Comparison of ENCODE assay signal across 8 mouse cellular contexts in genomic region chr2:130424126-130424853, GRCm38 (mm10). TPM values are rescaled to one million over a fixed set of nuclear protein-coding genes. Genes with fewer than 3 reads are reported as not detected.
DNase-seq lines count a peak whose midpoint lies in the region; ATAC-seq and TF ChIP-seq lines count a peak whose summit lies in the region.

Vps16 (plus strand) TSS chr2:130424339.
Pced1a (minus strand) TSS chr2:130424701.

- under 1% methylated on average over 58 of the region's 58 CpGs for WGBS in cerebellum, adult 2 months
- WGBS in forebrain, postnatal 0 days: 1% methylated on average over 58 of the region's 58 CpGs
- WGBS in lung, embryonic 15.5 days: under 1% methylated on average over 58 of the region's 58 CpGs

- H3K9ac ChIP-seq in MEL (ENCODE audit: control insufficient read depth, low read depth, low read length, poor library complexity, severe bottlenecking): peak within 1 kb of the TSS; percentile 92
- H3K9ac ChIP-seq in forebrain, postnatal 0 days: peak within 1 kb of the TSS; percentile 83
- peak within 1 kb of the TSS; percentile 73 for H3K9ac ChIP-seq in lung, embryonic 15.5 days

- no peak; the same call in 1 of the 2 replicates for TF ChIP-seq RAD21 in MEL (IDR thresholded peaks at IDR 0.05; ENCODE audit: low read depth, low read length)

- TF ChIP-seq EP300 in MEL (IDR thresholded peaks at IDR 0.05; ENCODE audit: low read depth in 1 of 2, low read length in 2 of 2): 0 out of 4 replicates have a peak, but pooled peaks of 1 of the 2 experiments have one; percentile 8

- peak; percentile 66 to 83; a peak in 3 of 4 replicates for TF ChIP-seq POLR2A in MEL (IDR thresholded peaks at IDR 0.05; ENCODE audit: control insufficient read depth in 1 of 2, insufficient read depth in 1 of 2, low read depth in 1 of 2, low read length in 2 of 2, poor library complexity in 1 of 2)
- TF ChIP-seq POLR2A in cerebellum, adult 2 months (IDR thresholded peaks at IDR 0.05; ENCODE audit: borderline replicate concordance, insufficient read depth, low read length): peak; percentile 85

- H3K27ac ChIP-seq in MEL (ENCODE audit: control insufficient read depth, low read depth, low read length): peak within 1 kb of the TSS; percentile 76
- H3K27ac ChIP-seq in cerebellum, adult 2 months (ENCODE audit: insufficient read depth, low read length): peak within 1 kb of the TSS; percentile 76
- peak within 1 kb of the TSS; percentile 96 for H3K27ac ChIP-seq in forebrain, postnatal 0 days (ENCODE audit: low read depth, low read length)
- H3K27ac ChIP-seq in lung, embryonic 15.5 days: peak within 1 kb of the TSS; percentile 89

- peaks cover 42% of the 10 kb centered on the region for H3K79me2 ChIP-seq in MEL (ENCODE audit: control insufficient read depth, insufficient read depth, low read length, poor library complexity)

- peak; percentile 96 for DNase-seq in MEL (ENCODE audit: low read depth, low spot score)
- peak; percentile 94 to 95 for DNase-seq in cerebellum, adult 2 months
- peak; percentile 97 for DNase-seq in forebrain, postnatal 0 days
- DNase-seq in heart, postnatal 4 days: peak; percentile 94
- DNase-seq in layer of hippocampus, adult 8-10 months (ENCODE audit: low spot score in 2 of 2): peak; percentile 88 to 92
- peak; percentile 89 for DNase-seq in ovary, adult 18-20 months (ENCODE audit: low spot score)
- DNase-seq in thymus, postnatal 0 days (ENCODE audit: low spot score): peak; percentile 92

- H3K27me3 ChIP-seq in MEL (ENCODE audit: control insufficient read depth in 1 of 2, insufficient read depth in 2 of 2, low read length in 2 of 2): no peaks in the 10 kb centered on the region
- H3K27me3 ChIP-seq in cerebellum, adult 2 months (ENCODE audit: control insufficient read depth, insufficient read depth, low read length): no peaks in the 10 kb centered on the region
- H3K27me3 ChIP-seq in forebrain, postnatal 0 days (ENCODE audit: insufficient read depth, low read length): no peaks in the 10 kb centered on the region
- H3K27me3 ChIP-seq in lung, embryonic 15.5 days: no peaks in the 10 kb centered on the region

- peak in 2 of 3 experiments; percentile 6 to 19; a peak in 3 of 6 replicates for TF ChIP-seq CTCF in MEL (IDR thresholded peaks at IDR 0.05 in 2 of 3, conservative IDR thresholded peaks at IDR 0.05 in 1 of 3; ENCODE audit: control insufficient read depth in 1 of 3, insufficient read depth in 1 of 3, low read depth in 2 of 3, low read length in 3 of 3, poor library complexity in 1 of 3, severe bottlenecking in 1 of 3)
- peak; percentile 61 for TF ChIP-seq CTCF in cerebellum, adult 2 months (IDR thresholded peaks at IDR 0.05; ENCODE audit: borderline replicate concordance, insufficient read depth, low read depth, low read length)
- TF ChIP-seq CTCF in forebrain, postnatal 0 days (IDR thresholded peaks at IDR 0.05; ENCODE audit: low read depth): peak; percentile 78

- peak within 1 kb of the TSS; percentile 96 for H3K4me2 ChIP-seq in forebrain, postnatal 0 days (ENCODE audit: low read depth)
- H3K4me2 ChIP-seq in lung, embryonic 15.5 days: peak within 1 kb of the TSS; percentile 86

- no peaks in the 10 kb centered on the region for H3K9me3 ChIP-seq in MEL (replicated peaks; ENCODE audit: insufficient read depth, low read length)
- no peaks in the 10 kb centered on the region for H3K9me3 ChIP-seq in forebrain, postnatal 0 days (ENCODE audit: low read length)
- H3K9me3 ChIP-seq in lung, embryonic 15.5 days: no peaks in the 10 kb centered on the region

- peaks cover 12 to 28% of the 10 kb centered on the region in 2 experiments for H3K4me1 ChIP-seq in MEL (ENCODE audit: control insufficient read depth in 1 of 2, insufficient read depth in 2 of 2, low read length in 2 of 2)
- H3K4me1 ChIP-seq in cerebellum, adult 2 months (ENCODE audit: control insufficient read depth, insufficient read depth, low read length): peaks cover 3% of the 10 kb centered on the region; the same call in 1 of the 2 replicates
- H3K4me1 ChIP-seq in forebrain, postnatal 0 days (ENCODE audit: insufficient read depth): peaks cover 26% of the 10 kb centered on the region
- H3K4me1 ChIP-seq in lung, embryonic 15.5 days: peaks cover 17% of the 10 kb centered on the region

- peak; percentile 96 for ATAC-seq in forebrain, postnatal 0 days
- ATAC-seq in lung, embryonic 15.5 days (ENCODE audit: borderline replicate concordance, extremely low read depth, low FRiP score, low TSS enrichment): peak; percentile 95

- H3K36me3 ChIP-seq in MEL (ENCODE audit: control insufficient read depth in 1 of 2, insufficient read depth in 2 of 2, low read length in 2 of 2): peaks cover 0 to 30% of the 10 kb centered on the region in 2 experiments; a peak in 2 of 4 replicates
- no peaks in the 10 kb centered on the region for H3K36me3 ChIP-seq in forebrain, postnatal 0 days (ENCODE audit: insufficient read depth)
- no peaks in the 10 kb centered on the region for H3K36me3 ChIP-seq in lung, embryonic 15.5 days

- H3K4me3 ChIP-seq in MEL (ENCODE audit: control insufficient read depth in 1 of 2, insufficient read depth in 1 of 2, low read depth in 2 of 2, low read length in 2 of 2): peak within 1 kb of the TSS; percentile 76 to 81
- H3K4me3 ChIP-seq in cerebellum, adult 2 months (replicated peaks; ENCODE audit: insufficient read depth, low read depth, low read length): peak within 1 kb of the TSS; percentile 78
- H3K4me3 ChIP-seq in forebrain, postnatal 0 days (ENCODE audit: low read depth, low read length): peak within 1 kb of the TSS; percentile 70
- H3K4me3 ChIP-seq in lung, embryonic 15.5 days: peak within 1 kb of the TSS; percentile 68

TF ChIP-seq in MEL, 35 proteins besides CTCF, POLR2A, EP300 and RAD21:
- TF ChIP-seq MYC (IDR thresholded peaks at IDR 0.05; ENCODE audit: low read depth, low read length) (peak; percentile 71), USF2 (IDR thresholded peaks at IDR 0.05; ENCODE audit: borderline replicate concordance in 1 of 2, insufficient read depth in 1 of 2, low read depth in 1 of 2, low read length in 2 of 2) (peak; percentile 87 to 94), ZKSCAN1 (IDR thresholded peaks at IDR 0.05; ENCODE audit: low read depth, low read length) (no peak), MAX (IDR thresholded peaks at IDR 0.05; ENCODE audit: low read length) (peak; percentile 90), MAZ (IDR thresholded peaks at IDR 0.05; ENCODE audit: low read depth, low read length) (0 out of 2 replicates have a peak, but pooled peaks have one; percentile 23), TBP (IDR thresholded peaks at IDR 0.05; ENCODE audit: low read depth, low read length) (peak; percentile 64), KAT2A (conservative IDR thresholded peaks at IDR 0.05; ENCODE audit: low read depth, low read length) (no peak; the same call in 1 of the 2 replicates), NELFE (IDR thresholded peaks at IDR 0.05; ENCODE audit: low read depth, low read length) (peak; percentile 62), USF1 (IDR thresholded peaks at IDR 0.05; ENCODE audit: low read depth, low read length) (peak; percentile 98), ELF1 (IDR thresholded peaks at IDR 0.05; ENCODE audit: low read depth, low read length) (peak; percentile 99), ETS1 (IDR thresholded peaks at IDR 0.05; ENCODE audit: low read depth, low read length) (no peak; the same call in 1 of the 2 replicates), HCFC1 (IDR thresholded peaks at IDR 0.05; ENCODE audit: low read depth, low read length) (peak; percentile 93), POLR2AphosphoS5 (IDR thresholded peaks at IDR 0.05; ENCODE audit: borderline replicate concordance, low read depth, low read length) (no peak), MXI1 (IDR thresholded peaks at IDR 0.05; ENCODE audit: low read depth, low read length) (peak; percentile 43), MYB (IDR thresholded peaks at IDR 0.05; ENCODE audit: low read depth, low read length) (0 out of 2 replicates have a peak, but pooled peaks have one; percentile 19), NRF1 (IDR thresholded peaks at IDR 0.05; ENCODE audit: insufficient read depth, low read depth, low read length, poor library complexity, severe bottlenecking) (peak; percentile 75), SIN3A (IDR thresholded peaks at IDR 0.05; ENCODE audit: low read length) (peak; percentile 94), E2F4 (IDR thresholded peaks at IDR 0.05; ENCODE audit: borderline replicate concordance, low read depth, low read length) (peak; percentile 87; the same call in 1 of the 2 replicates), BHLHE40 (IDR thresholded peaks at IDR 0.05; ENCODE audit: borderline replicate concordance, low read depth, low read length) (peak; percentile 92), POLR2AphosphoS2 (IDR thresholded peaks at IDR 0.05; ENCODE audit: low read length) (peak; percentile 53; the same call in 1 of the 2 replicates), UBTF (IDR thresholded peaks at IDR 0.05; ENCODE audit: borderline replicate concordance, insufficient read depth, low read depth, low read length) (no peak)

RNA-seq across cellular contexts. Expression of gene Vps16, which starts in this region (rescaled TPM):
- 86.2 and 90.0 TPM in 2 replicates for total RNA-seq in MEL (2012; rRNA removed)
- polyA plus RNA-seq in MEL (2012; ENCODE audit: insufficient read depth in 1 of 2, insufficient read length in 2 of 2, low read depth in 1 of 2, low replicate concordance in 2 of 2, missing spikeins in 1 of 2): 100 to 1,000 TPM in 1 of 2 experiments, not detected in 1; 114 TPM
- 120 and 128 TPM in 2 replicates for polyA plus RNA-seq in cerebellum, adult 2 months (2012; rRNA removed)
- total RNA-seq in forebrain, postnatal 0 days (2014; rRNA removed): 78.7 and 99.8 TPM in 2 replicates
- 68.7 and 76.7 TPM in 2 replicates for polyA plus RNA-seq in forebrain, postnatal 0 days (2015; fragmentation: Nextera tagmentation; extraction: Ambion mirVana)
- 10 to 100 TPM; 39.0 to 45.3 TPM for total RNA-seq in heart, postnatal 4 days (2021)
- total RNA-seq in layer of hippocampus, adult 8-10 months (2022): 100 to 1,000 TPM in 1 of 4 experiments, 10 to 100 TPM in 3; 82.1 to 115 (median 87.7) TPM
- polyA plus RNA-seq in lung, embryonic 15.5 days (2015; fragmentation: Nextera tagmentation; extraction: Ambion mirVana): 80.5 and 88.4 TPM in 2 replicates
- polyA plus RNA-seq in thymus, postnatal 0 days (2015; fragmentation: Nextera tagmentation; extraction: Ambion mirVana): 97.7 and 101 TPM in 2 replicates

RNA-seq across cellular contexts. Expression of gene Pced1a, which starts in this region (rescaled TPM):
- 5.1 and 6.5 TPM in 2 replicates for total RNA-seq in MEL (2012; rRNA removed)
- polyA plus RNA-seq in MEL (2012; ENCODE audit: insufficient read depth in 1 of 2, insufficient read length in 2 of 2, low read depth in 1 of 2, low replicate concordance in 2 of 2, missing spikeins in 1 of 2): 10 to 100 TPM in 1 of 2 experiments, not detected in 1; 13.7 TPM
- polyA plus RNA-seq in cerebellum, adult 2 months (2012; rRNA removed): 21.8 and 23.5 TPM in 2 replicates
- 15.9 and 18.0 TPM in 2 replicates for total RNA-seq in forebrain, postnatal 0 days (2014; rRNA removed)
- 7.9 and 9.2 TPM in 2 replicates for polyA plus RNA-seq in forebrain, postnatal 0 days (2015; fragmentation: Nextera tagmentation; extraction: Ambion mirVana)
- 1 to 10 TPM; 5.6 to 6.2 TPM for total RNA-seq in heart, postnatal 4 days (2021)
- 10 to 100 TPM; 25.2 to 29.4 (median 27.8) TPM for total RNA-seq in layer of hippocampus, adult 8-10 months (2022)
- polyA plus RNA-seq in lung, embryonic 15.5 days (2015; fragmentation: Nextera tagmentation; extraction: Ambion mirVana): 14.7 and 15.9 TPM in 2 replicates
- 6.5 and 8.0 TPM in 2 replicates for polyA plus RNA-seq in thymus, postnatal 0 days (2015; fragmentation: Nextera tagmentation; extraction: Ambion mirVana)

Comparison
In these comparisons a context has a peak if more than half of its experiments do, and no peak if none do; other contexts are left out.
1. Peak in every context shown above with its lines: DNase-seq, ATAC-seq, H3K4me3 ChIP-seq and H3K27ac ChIP-seq.
2. CTCF ChIP-seq: peak in every context shown above with its lines; median percentile 78 in forebrain, postnatal 0 days; 61 in cerebellum, adult 2 months; 12 in MEL.